Mouse (Mus musculus) lung, postnatal 14 days (tissue): ENCODE measurements around the gene Olfr49.
"Not testable (repeated sequence)": the region's sequence is repeated elsewhere in the genome, so short reads cannot be mapped to it uniquely, and the experiment has no call there.

Experiments
- DNase-seq: peaks from one replicate; pipeline ENCODE4 v3.0.0; 2021

Olfr49 gene

GRCm38 (mm10) chr14:54229849-54230248 lies 54.9 kb downstream of the Olfr49 start:
- not testable (repeated sequence) for DNase-seq

- no peak for DNase-seq
Measured at GRCm38 (mm10) chr14:54228933-54229713, 55.6 kb downstream of the Olfr49 start.

GRCm38 (mm10) chr14:54228501-54228900 lies 56.2 kb downstream of the Olfr49 start:
- no peak for DNase-seq
